Mouse (Mus musculus): ENCODE results near the gene Plet1.

DNA sequence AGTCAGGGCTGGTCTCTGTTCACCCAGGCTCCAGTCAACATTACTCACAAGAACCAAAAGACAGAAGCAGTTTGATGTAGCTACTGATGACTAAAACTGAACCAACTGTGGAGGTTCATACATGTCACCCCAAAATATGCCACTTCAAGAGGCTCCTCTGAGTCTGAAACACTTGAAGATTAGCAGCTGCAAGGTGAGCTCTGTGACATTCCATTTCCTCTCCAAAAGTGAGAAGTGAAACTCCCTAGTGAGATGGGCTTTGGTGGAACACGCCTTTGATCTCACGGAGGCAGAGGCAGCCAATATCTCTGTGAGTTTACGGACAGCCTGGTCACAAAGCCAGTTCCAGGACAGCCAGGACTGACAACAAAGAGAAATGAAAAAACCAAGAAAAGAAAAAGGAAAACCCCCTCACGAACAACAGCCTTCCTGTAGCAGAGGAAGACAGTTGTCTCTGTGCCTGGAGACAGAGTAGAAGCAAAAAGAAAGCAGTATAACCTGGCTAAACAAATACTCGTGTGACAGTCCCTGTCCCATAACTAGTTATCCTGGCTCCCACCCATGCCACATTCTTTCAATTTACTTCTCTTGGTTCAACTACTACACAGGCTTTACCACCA is 53.6 kb downstream of the Plet1 start:
- TF ChIP-seq TCF3 (IDR thresholded peaks at IDR 0.05; ENCODE audit: insufficient read length, low read depth) = no peak
- no peak for TF ChIP-seq USF1 (IDR thresholded peaks at IDR 0.05; ENCODE audit: low read depth)
- no peak for TF ChIP-seq TCF12 (IDR thresholded peaks at IDR 0.05; ENCODE audit: insufficient read depth, poor library complexity, severe bottlenecking)
- TF ChIP-seq CEBPB (IDR thresholded peaks at IDR 0.05; ENCODE audit: insufficient read depth, poor library complexity, severe bottlenecking) = no peak
- no peak for TF ChIP-seq POLR2A (IDR thresholded peaks at IDR 0.05; ENCODE audit: insufficient read length, low read depth)
- no peak for TF ChIP-seq MYOG (IDR thresholded peaks at IDR 0.05; ENCODE audit: control insufficient read depth in 1 of 3, insufficient read depth in 1 of 3, insufficient read length in 2 of 3, low read depth in 2 of 3)
- no peak for TF ChIP-seq E2F4 (IDR thresholded peaks at IDR 0.05; ENCODE audit: insufficient read depth)
- TF ChIP-seq MAX (IDR thresholded peaks at IDR 0.05; ENCODE audit: low read depth) = no peak
- TF ChIP-seq SRF (IDR thresholded peaks at IDR 0.05; ENCODE audit: control insufficient read depth, insufficient read length, low read depth) = no peak
- TF ChIP-seq REST (IDR thresholded peaks at IDR 0.05; ENCODE audit: insufficient read depth, insufficient read length) = no peak
- TF ChIP-seq MYOD1 (IDR thresholded peaks at IDR 0.05; ENCODE audit: control insufficient read depth in 1 of 3, insufficient read length in 2 of 3, low read depth in 2 of 3) = no peak

Measured in myocyte (in vitro differentiated cells).